Mouse (Mus musculus) kidney, postnatal 0 days (tissue): ENCODE results near the gene Net1. TPM values are rescaled to one million over a fixed set of nuclear protein-coding genes. Genes with fewer than 3 reads are reported as not detected.
"Not testable (repeated sequence)": the region's sequence is repeated elsewhere in the genome, so short reads cannot be mapped to it uniquely, and the experiment has no call there.

ENCODE experiments used
- ATAC-seq: fragments of 200-750 bp; cut with Nextera tagmentation; replicated peaks from 2 replicates; pipeline ENCODE4 v1.8.0; 2017; ENCODE audit warnings: low read depth, moderate number of reproducible peaks, moderate TSS enrichment, moderate library complexity; ENCODE audit not compliant: low FRiP score
- DNase-seq: peaks from one replicate; pipeline ENCODE4 v3.0.0-alpha.2; 2016; ENCODE audit warnings: low spot score
- H3K27ac ChIP-seq: fragments of 300-500 bp; sonication (generic); 2 replicates; pipeline ENCODE4 v1.5.1; 2014; ENCODE audit warnings: mild to moderate bottlenecking
- H3K27me3 ChIP-seq: fragments of 300-500 bp; sonication (generic); 2 replicates; pipeline ENCODE4 v1.6.1; 2014; ENCODE audit warnings: low read length, mixed read lengths; ENCODE audit not compliant: insufficient read depth
- H3K36me3 ChIP-seq: fragments of 300-500 bp; sonication (generic); 2 replicates; pipeline ENCODE4 v1.6.1; 2014; ENCODE audit warnings: low read length, mixed read lengths; ENCODE audit not compliant: insufficient read depth
- H3K4me1 ChIP-seq: fragments of 300-500 bp; sonication (generic); replicated peaks from 2 replicates; pipeline ENCODE4 v1.6.1; 2014; ENCODE audit warnings: antibody characterized with exemption, low read length, mixed read lengths; ENCODE audit not compliant: insufficient read depth
- H3K4me2 ChIP-seq: fragments of 300-500 bp; sonication (generic); 2 replicates; pipeline ENCODE4 v1.6.1; 2014; ENCODE audit warnings: mild to moderate bottlenecking, low read length, moderate library complexity, mixed read lengths
- H3K4me3 ChIP-seq: fragments of 300-500 bp; sonication (generic); replicated peaks from 2 replicates; pipeline ENCODE4 v1.5.1; 2014; ENCODE audit warnings: low read depth, low read length
- H3K9ac ChIP-seq: fragments of 300-500 bp; sonication (generic); 2 replicates; pipeline ENCODE4 v1.6.1; 2014; ENCODE audit warnings: low read depth, low read length
- H3K9me3 ChIP-seq: fragments of 300-500 bp; sonication (generic); replicated peaks from 2 replicates; pipeline ENCODE4 v1.6.1; 2016; ENCODE audit warnings: low read length, inconsistent platforms, mixed read lengths
- CTCF ChIP-seq: IDR thresholded peaks from 2 replicates; pipeline ENCODE4 v1.5.1; 2016; ENCODE audit warnings: antibody characterized with exemption, low read depth, mild to moderate bottlenecking, moderate library complexity
- WGBS: fragments of 180-500 bp; shearing (Covaris S2); extraction: QIAGEN DNeasy Blood & Tissue Kit; methylation state at CpG from one replicate; pipeline ENCODE4 v1.1.7; 2014; 5-methylcytosine and 5-hydroxymethylcytosine counted together
- microRNA-seq: library from miRNA; unstranded; fragments of <30 nt; microRNA quantifications from one replicate; pipeline ENCODE4, GENCODE M21; 2016
- polyA plus RNA-seq: library from polyadenylated mRNA; unstranded; fragments of >200 nt; fragmentation: Nextera tagmentation; extraction: Ambion mirVana; gene quantifications from 2 replicates; pipeline ENCODE4 v1.2.1, GENCODE M21; 2015

The Net1 gene
- polyA plus RNA-seq, 1 experiment from 2014 or later, result 46.0 TPM

- TF ChIP-seq CTCF, result no peak
- Histone ChIP-seq H3K4me3 (no peak overlapping the region), H3K9ac (no peak overlapping the region), H3K36me3 (no peaks in the 10 kb centered on the region), H3K27ac (no peak overlapping the region), H3K4me1 (no peaks in the 10 kb centered on the region), H3K27me3 (no peaks in the 10 kb centered on the region), H3K9me3 (no peaks in the 10 kb centered on the region), H3K4me2 (no peak overlapping the region)
- WGBS, result 81% methylated on average over 2 of the region's 2 CpGs
- ATAC-seq (no peak), DNase-seq (no peak)
Measured at GRCm38 (mm10) chr13:3854856-3855255, 63.2 kb downstream of the Net1 start.

GRCm38 (mm10) chr13:3853648-3854333 is 64.2 kb downstream of the Net1 start, which contains the start of gene Calm5:
TSS of gene Calm5 (plus strand) at chr13:3854173.
- not testable (repeated sequence) for H3K4me2 ChIP-seq, H3K27me3 ChIP-seq, H3K4me1 ChIP-seq, H3K9ac ChIP-seq, DNase-seq, H3K36me3 ChIP-seq, H3K4me3 ChIP-seq, ATAC-seq, H3K27ac ChIP-seq, H3K9me3 ChIP-seq
- WGBS, result 85% methylated on average over 3 of the region's 3 CpGs

- no peak for DNase-seq
- H3K27me3 ChIP-seq, result no peaks in the 10 kb centered on the region
- WGBS, result 63% methylated on average over 1 of the region's 1 CpGs
- H3K4me1 ChIP-seq, result no peaks in the 10 kb centered on the region
- H3K4me2 ChIP-seq, result no peak overlapping the region
- H3K4me3 ChIP-seq, result no peak overlapping the region
- no peak for TF ChIP-seq CTCF
- no peaks in the 10 kb centered on the region for H3K36me3 ChIP-seq
- no peak for ATAC-seq
- H3K9ac ChIP-seq, result no peak overlapping the region
- no peaks in the 10 kb centered on the region for H3K9me3 ChIP-seq
- no peak overlapping the region for H3K27ac ChIP-seq
Measured at GRCm38 (mm10) chr13:3850330-3850729, 67.7 kb downstream of the Net1 start.

GRCm38 (mm10) chr13:3840662-3841061 is 77.4 kb downstream of the Net1 start:
- not testable (repeated sequence) for H3K9me3 ChIP-seq, H3K4me1 ChIP-seq, ATAC-seq, H3K4me2 ChIP-seq, H3K9ac ChIP-seq, H3K36me3 ChIP-seq, H3K27me3 ChIP-seq, H3K27ac ChIP-seq, DNase-seq, H3K4me3 ChIP-seq

- not testable (repeated sequence) for H3K9ac ChIP-seq, H3K27me3 ChIP-seq, ATAC-seq, H3K4me2 ChIP-seq, H3K4me3 ChIP-seq, H3K27ac ChIP-seq, H3K36me3 ChIP-seq, DNase-seq, H3K9me3 ChIP-seq, H3K4me1 ChIP-seq
Measured at GRCm38 (mm10) chr13:3837312-3837807, 80.7 kb downstream of the Net1 start, which contains the start of gene Calm4. TSS of gene Calm4 (plus strand) at chr13:3837757.

GRCm38 (mm10) chr13:3833644-3834043 is 84.4 kb downstream of the Net1 start:
- not testable (repeated sequence) for H3K9me3 ChIP-seq, H3K4me2 ChIP-seq, H3K9ac ChIP-seq, DNase-seq, ATAC-seq, H3K4me1 ChIP-seq, H3K27me3 ChIP-seq, H3K4me3 ChIP-seq, H3K27ac ChIP-seq, H3K36me3 ChIP-seq

- no peak overlapping the region for H3K9ac ChIP-seq
- WGBS, result 34% methylated on average over 2 of the region's 2 CpGs
- H3K4me1 ChIP-seq, result no peaks in the 10 kb centered on the region
- H3K4me3 ChIP-seq, result no peak overlapping the region
- no peak overlapping the region for H3K4me2 ChIP-seq
- no peaks in the 10 kb centered on the region for H3K27me3 ChIP-seq
- no peaks in the 10 kb centered on the region for H3K9me3 ChIP-seq
- TF ChIP-seq CTCF, result no peak
- no peak overlapping the region; the same call in 1 of the 2 replicates for H3K27ac ChIP-seq
- H3K36me3 ChIP-seq, result no peaks in the 10 kb centered on the region
- ATAC-seq, result no peak
- peak; percentile 13 for DNase-seq
Measured at GRCm38 (mm10) chr13:3832450-3832849, 85.6 kb downstream of the Net1 start.

Small RNA genes lying within 50 kb of the gene (microRNA-seq; reads per million reads assigned to microRNA genes)
- gene Gm22460, result not detected

Other genes starting within 250 kb of the Net1 start
- gene Calml3, start 113.9 kb downstream of the Net1 start, polyA plus RNA-seq, result 1.4 and 1.6 TPM in 2 replicates
- not detected in 2 replicates for gene Calm4, start 80.5 kb downstream of the Net1 start, polyA plus RNA-seq
- not detected in 2 replicates for gene Calm5, start 64.0 kb downstream of the Net1 start, polyA plus RNA-seq
- gene Tubal3, start 54 bp upstream of the Net1 start, polyA plus RNA-seq, result not detected in 2 replicates
- gene Ucn3, start 27.1 kb upstream of the Net1 start, polyA plus RNA-seq, result not detected in 2 replicates
- 1.7 and 2.0 TPM in 2 replicates for gene Akr1c14, start 130.8 kb upstream of the Net1 start, polyA plus RNA-seq
- gene Akr1c18, start 232.4 kb upstream of the Net1 start, polyA plus RNA-seq, result 3.8 and 4.1 TPM in 2 replicates